Mouse (Mus musculus) midbrain, embryonic 10.5 days (tissue): ENCODE measurements at regions not wholly inside any gene's neighbourhood (a gene's known extent, or its start where the extent isn't known, plus 50 kb on each side); places are given as distances from the start of the nearest gene placed in this dataset.

Source experiments
- DNase-seq: peaks from one replicate; pipeline ENCODE4 v3.0.0-alpha.2; 2017; ENCODE audit warnings: low spot score
- H3K27ac ChIP-seq: fragments of 300-500 bp; sonication (generic); replicated peaks from 2 replicates; pipeline ENCODE4 v1.5.1; 2016; ENCODE audit warnings: mild to moderate bottlenecking
- H3K27me3 ChIP-seq: fragments of 300-500 bp; sonication (generic); 2 replicates; pipeline ENCODE4 v1.6.1; 2016; ENCODE audit warnings: low read depth, mild to moderate bottlenecking; ENCODE audit not compliant: poor library complexity, severe bottlenecking
- H3K36me3 ChIP-seq: fragments of 300-500 bp; sonication (generic); 2 replicates; pipeline ENCODE4 v1.6.1; 2016; ENCODE audit warnings: mild to moderate bottlenecking, moderate library complexity
- H3K4me1 ChIP-seq: fragments of 300-500 bp; sonication (generic); 2 replicates; pipeline ENCODE4 v1.6.1; 2016
- H3K4me3 ChIP-seq: fragments of 300-500 bp; sonication (generic); 2 replicates; pipeline ENCODE4 v1.5.1; 2016; ENCODE audit warnings: mild to moderate bottlenecking, moderate library complexity
- H3K9me3 ChIP-seq: fragments of 300-500 bp; sonication (generic); replicated peaks from 2 replicates; pipeline ENCODE4 v1.6.1; 2016; ENCODE audit warnings: mild to moderate bottlenecking
- WGBS: fragments of 180-500 bp; shearing (Covaris S2); methylation state at CpG from one replicate; pipeline ENCODE4 v1.1.7; 2016; 5-methylcytosine and 5-hydroxymethylcytosine counted together

- Histone ChIP-seq H3K27ac (no peak overlapping the region), H3K4me1 (no peaks in the 10 kb centered on the region), H3K9me3 (no peaks in the 10 kb centered on the region), H3K4me3 (no peak overlapping the region), H3K27me3 (no peaks in the 10 kb centered on the region), H3K36me3 (no peaks in the 10 kb centered on the region)
- WGBS: 94% methylated on average over 4 of the region's 4 CpGs
- DNase-seq: no peak
Observed at GRCm38 (mm10) chr9:113408521-113408920, 299.5 kb downstream of the Pdcd6ip start.

DNA sequence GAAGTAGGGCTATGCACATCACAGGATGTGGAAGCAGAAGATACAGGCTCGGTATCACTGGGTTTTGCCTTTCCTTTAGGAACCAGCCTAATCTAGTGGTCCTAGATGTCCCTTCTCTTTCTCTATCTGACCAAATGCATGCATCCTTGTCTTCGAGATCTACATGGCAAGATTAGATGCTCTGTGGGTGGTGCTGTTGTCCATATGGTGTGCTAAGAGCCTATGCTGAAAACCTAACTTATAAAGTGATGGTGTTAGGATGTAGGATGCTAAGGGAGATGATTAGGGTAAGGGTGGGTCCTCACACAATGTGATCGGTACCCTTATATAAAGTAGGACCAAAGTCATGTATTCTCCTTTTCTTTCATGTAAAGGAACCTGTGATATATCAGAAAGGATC lies 313.7 kb downstream of the Pdcd6ip start:
- WGBS: 91% methylated on average over 3 of the region's 3 CpGs
- no peak for DNase-seq

GRCm38 (mm10) chr9:113387356-113387755 lies 320.7 kb downstream of the Pdcd6ip start:
- 86% methylated on average over 12 of the region's 12 CpGs for WGBS

More for the DNA sequence above, 313.7 kb downstream of the Pdcd6ip start:
- Histone ChIP-seq H3K4me1 (no peaks in the 10 kb centered on the region; the same call in 1 of the 2 replicates), H3K27me3 (no peaks in the 10 kb centered on the region), H3K4me3 (no peak overlapping the region), H3K27ac (no peak overlapping the region), H3K36me3 (no peaks in the 10 kb centered on the region), H3K9me3 (no peaks in the 10 kb centered on the region)

DNA sequence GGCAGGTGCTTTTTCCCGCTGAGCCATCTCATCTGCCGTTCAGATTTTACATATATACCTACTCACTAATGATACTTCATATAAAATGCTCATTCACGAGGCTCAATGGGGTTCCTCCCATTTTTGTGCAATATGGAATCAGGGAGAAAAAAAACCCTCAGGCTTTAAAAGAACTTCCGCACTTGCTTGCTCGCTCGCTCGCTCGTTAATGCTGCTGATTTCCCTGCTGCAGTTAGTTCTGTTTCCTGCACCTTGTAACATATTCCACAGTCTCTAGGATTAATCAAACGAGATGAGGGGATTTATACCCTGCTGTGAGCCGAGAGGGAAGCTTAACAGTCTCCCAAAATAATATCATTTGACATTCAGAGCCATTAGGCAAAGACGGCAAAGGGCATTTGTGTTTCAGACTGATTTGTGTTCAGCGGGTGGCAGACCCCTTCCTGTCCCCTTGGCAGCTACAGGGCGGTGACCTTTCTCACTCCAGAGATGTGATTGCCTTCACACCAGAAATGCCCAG lies 326.4 kb downstream of the Pdcd6ip start:
- H3K4me1 ChIP-seq: peaks cover 21% of the 10 kb centered on the region
- 0 out of 2 replicates have a peak overlapping the region, but pooled peaks have one; percentile 11 for H3K4me3 ChIP-seq
- no peak for DNase-seq
- no peaks in the 10 kb centered on the region for H3K27me3 ChIP-seq
- 0 out of 2 replicates have a peak overlapping the region, but pooled peaks have one; percentile 28 for H3K27ac ChIP-seq
- WGBS: 42% methylated on average over 13 of the region's 13 CpGs
- H3K9me3 ChIP-seq: no peaks in the 10 kb centered on the region
- no peaks in the 10 kb centered on the region for H3K36me3 ChIP-seq

More at GRCm38 (mm10) chr9:113387356-113387755, 320.7 kb downstream of the Pdcd6ip start:
- H3K36me3 ChIP-seq: no peaks in the 10 kb centered on the region
- no peak overlapping the region for H3K27ac ChIP-seq
- H3K4me1 ChIP-seq: peaks cover 13% of the 10 kb centered on the region
- DNase-seq: no peak
- H3K9me3 ChIP-seq: no peaks in the 10 kb centered on the region
- no peaks in the 10 kb centered on the region for H3K27me3 ChIP-seq
- no peak overlapping the region for H3K4me3 ChIP-seq

DNA sequence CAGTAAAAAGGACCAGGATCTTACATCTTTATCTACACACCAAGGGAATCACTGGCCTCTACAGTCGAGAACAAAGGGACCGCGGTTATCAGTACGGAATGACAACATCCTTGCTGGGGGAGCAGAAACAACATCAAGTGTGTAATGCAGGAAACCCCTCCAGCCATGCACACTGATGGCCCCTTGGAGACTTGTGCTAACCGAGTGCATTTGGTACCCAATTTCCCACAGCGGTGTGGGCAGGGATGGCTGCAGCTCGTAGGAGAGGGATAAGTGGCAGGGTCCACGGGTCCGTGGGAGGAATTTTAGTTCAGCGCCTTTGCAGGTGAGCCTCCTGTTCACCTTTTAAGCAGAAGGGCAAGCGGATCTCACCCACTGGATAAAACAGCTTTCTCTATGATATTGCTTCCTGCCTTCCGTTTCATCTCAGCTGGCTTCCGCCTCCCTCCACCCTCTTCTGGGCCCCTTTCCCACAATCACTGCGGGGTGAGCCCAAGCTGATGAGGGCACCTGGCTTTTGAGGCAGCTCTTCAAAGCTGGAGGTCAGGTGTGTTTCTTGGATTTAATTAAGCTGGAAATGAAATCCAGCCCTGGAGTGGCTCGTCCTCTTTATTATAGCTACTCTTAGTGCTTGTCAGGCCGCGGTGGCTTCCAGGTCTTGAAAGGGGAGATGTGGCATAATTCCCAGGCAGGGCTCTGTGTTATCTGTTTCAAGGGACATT lies 327.5 kb downstream of the Pdcd6ip start:
- Histone ChIP-seq H3K36me3 (no peaks in the 10 kb centered on the region), H3K9me3 (no peaks in the 10 kb centered on the region), H3K27me3 (no peaks in the 10 kb centered on the region), H3K4me3 (no peak overlapping the region), H3K27ac (no peak overlapping the region), H3K4me1 (peaks cover 21% of the 10 kb centered on the region)
- DNase-seq: no peak
- 75% methylated on average over 17 of the region's 17 CpGs for WGBS

DNA sequence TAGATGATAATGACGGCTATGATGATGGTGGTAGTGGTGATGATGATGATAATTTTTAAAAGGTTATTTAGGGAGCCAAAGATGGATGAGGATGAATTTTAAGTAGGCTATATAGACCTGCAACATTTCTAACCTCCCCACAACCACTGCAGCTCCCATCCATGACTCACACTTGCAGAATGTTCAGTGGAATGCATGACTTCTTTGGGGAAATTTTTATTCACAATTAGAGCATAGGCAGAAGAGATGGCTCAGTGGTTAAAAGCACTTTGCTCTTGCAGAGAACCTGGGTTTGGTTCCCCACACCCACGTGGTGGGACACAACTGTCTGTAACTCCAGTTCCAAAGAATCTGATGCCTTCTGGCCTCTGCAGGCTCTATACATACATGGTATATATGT lies 329.5 kb downstream of the Pdcd6ip start:
- Histone ChIP-seq H3K4me3 (no peak overlapping the region), H3K27me3 (no peaks in the 10 kb centered on the region), H3K4me1 (peaks cover 25% of the 10 kb centered on the region), H3K9me3 (no peaks in the 10 kb centered on the region), H3K27ac (no peak overlapping the region), H3K36me3 (no peaks in the 10 kb centered on the region)
- no peak for DNase-seq
- WGBS: 79% methylated on average over 2 of the region's 2 CpGs

- Histone ChIP-seq H3K4me3 (no peak overlapping the region), H3K4me1 (peaks cover 4% of the 10 kb centered on the region; the same call in 1 of the 2 replicates), H3K9me3 (no peaks in the 10 kb centered on the region), H3K27me3 (no peaks in the 10 kb centered on the region), H3K36me3 (no peaks in the 10 kb centered on the region), H3K27ac (no peak overlapping the region)
- 88% methylated on average over 7 of the region's 7 CpGs for WGBS
- no peak for DNase-seq
Observed at GRCm38 (mm10) chr9:113371718-113372306, 336.2 kb downstream of the Pdcd6ip start.

DNA sequence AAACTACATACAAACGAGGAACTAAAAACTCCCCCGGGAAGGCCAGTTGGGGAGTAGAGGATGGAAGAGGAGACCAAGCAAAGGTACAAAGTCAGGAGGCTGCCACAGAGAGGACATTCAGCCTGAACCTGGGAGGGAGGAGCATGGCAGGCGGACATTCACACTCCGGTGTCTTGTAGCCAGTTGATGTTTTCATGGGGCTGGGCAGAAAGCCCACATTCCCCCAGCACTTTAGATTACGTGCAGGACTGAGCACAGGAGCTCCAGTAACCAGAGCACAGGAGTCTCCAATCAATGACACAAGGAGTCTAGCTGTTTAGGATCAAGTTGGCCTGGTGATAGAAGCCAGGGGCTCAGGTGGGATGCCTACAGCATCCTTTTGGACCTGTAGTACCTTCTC lies 360.1 kb downstream of the Pdcd6ip start:
- no peaks in the 10 kb centered on the region for H3K9me3 ChIP-seq
- no peak overlapping the region for H3K4me3 ChIP-seq
- H3K27ac ChIP-seq: no peak overlapping the region
- no peaks in the 10 kb centered on the region for H3K36me3 ChIP-seq
- 87% methylated on average over 5 of the region's 5 CpGs for WGBS
- no peak for DNase-seq
- H3K27me3 ChIP-seq: no peaks in the 10 kb centered on the region
- H3K4me1 ChIP-seq: no peaks in the 10 kb centered on the region

- no peak for DNase-seq
- H3K36me3 ChIP-seq: no peaks in the 10 kb centered on the region
- no peaks in the 10 kb centered on the region for H3K9me3 ChIP-seq
- no peaks in the 10 kb centered on the region for H3K4me1 ChIP-seq
- H3K27ac ChIP-seq: no peak overlapping the region
- no peak overlapping the region for H3K4me3 ChIP-seq
- 85% methylated on average over 13 of the region's 13 CpGs for WGBS
- no peaks in the 10 kb centered on the region for H3K27me3 ChIP-seq
Observed at GRCm38 (mm10) chr9:113346531-113346930, 361.5 kb downstream of the Pdcd6ip start.

DNA sequence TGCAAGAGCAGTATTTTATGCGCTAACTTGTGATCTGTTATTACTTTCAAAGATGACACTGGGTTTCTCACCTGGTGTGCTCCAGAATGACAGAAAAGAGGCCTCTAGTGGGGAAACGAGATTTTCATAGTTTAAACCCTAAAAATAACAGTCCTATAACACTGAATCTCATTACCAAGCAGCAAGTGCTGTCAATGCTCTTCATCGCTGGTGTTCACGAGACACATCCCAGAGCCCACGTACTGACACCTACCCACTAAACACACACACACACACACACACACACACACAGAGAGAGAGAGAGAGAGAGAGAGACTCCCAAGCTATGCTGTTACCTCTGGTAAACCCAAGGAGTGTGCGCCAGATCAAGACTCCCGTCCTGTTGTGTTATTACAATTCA lies 365.9 kb downstream of the Pdcd6ip start:
- no peak for DNase-seq
- no peaks in the 10 kb centered on the region for H3K36me3 ChIP-seq
- no peak overlapping the region for H3K27ac ChIP-seq
- no peak overlapping the region for H3K4me3 ChIP-seq
- H3K9me3 ChIP-seq: no peaks in the 10 kb centered on the region
- 83% methylated on average over 7 of the region's 7 CpGs for WGBS
- H3K4me1 ChIP-seq: no peaks in the 10 kb centered on the region
- no peaks in the 10 kb centered on the region for H3K27me3 ChIP-seq

GRCm38 (mm10) chr9:113340838-113341237 lies 367.2 kb downstream of the Pdcd6ip start:
- no peaks in the 10 kb centered on the region for H3K9me3 ChIP-seq
- H3K4me1 ChIP-seq: no peaks in the 10 kb centered on the region
- no peaks in the 10 kb centered on the region for H3K36me3 ChIP-seq
- WGBS: 61% methylated on average over 6 of the region's 6 CpGs
- no peaks in the 10 kb centered on the region for H3K27me3 ChIP-seq
- no peak for DNase-seq
- H3K27ac ChIP-seq: no peak overlapping the region
- H3K4me3 ChIP-seq: no peak overlapping the region

- Histone ChIP-seq H3K27me3 (no peaks in the 10 kb centered on the region), H3K4me1 (no peaks in the 10 kb centered on the region), H3K36me3 (no peaks in the 10 kb centered on the region), H3K27ac (no peak overlapping the region), H3K9me3 (no peaks in the 10 kb centered on the region), H3K4me3 (no peak overlapping the region)
- WGBS: 77% methylated on average over 3 of the region's 3 CpGs
- no peak for DNase-seq
Observed at GRCm38 (mm10) chr9:113340036-113340435, 368.0 kb downstream of the Pdcd6ip start.

- Histone ChIP-seq H3K9me3 (no peaks in the 10 kb centered on the region), H3K4me1 (no peaks in the 10 kb centered on the region), H3K36me3 (no peaks in the 10 kb centered on the region), H3K27me3 (no peaks in the 10 kb centered on the region), H3K27ac (no peak overlapping the region), H3K4me3 (no peak overlapping the region)
- no peak for DNase-seq
- 70% methylated on average over 3 of the region's 3 CpGs for WGBS
Observed at GRCm38 (mm10) chr9:113324489-113324888, 383.6 kb downstream of the Pdcd6ip start.
